Mouse (Mus musculus) frontal cortex, postnatal 36 days (tissue): ENCODE measurements around the gene Fgfr2.
"Not testable (repeated sequence)": the region's sequence is repeated elsewhere in the genome, so short reads cannot be mapped to it uniquely, and the experiment has no call there.

Experiments used
- DNase-seq, 2 experiments: peaks; one replicate each; pipeline ENCODE4 v3.0.0; 2022; ENCODE audit warnings: low spot score in 2 of 2

The Fgfr2 gene

GRCm38 (mm10) chr7:131478403-131478802 is 1644.7 kb downstream of the Fgfr2 start:
- no peak for DNase-seq

- DNase-seq, result no peak
Measured at GRCm38 (mm10) chr7:131477140-131477539, 1646.0 kb downstream of the Fgfr2 start.

GRCm38 (mm10) chr7:131471551-131471950 is 1651.6 kb downstream of the Fgfr2 start:
- no peak for DNase-seq

GRCm38 (mm10) chr7:131469506-131469905 is 1653.6 kb downstream of the Fgfr2 start:
- no peak for DNase-seq

GRCm38 (mm10) chr7:131467312-131467711 is 1655.8 kb downstream of the Fgfr2 start:
- no peak for DNase-seq

- no peak for DNase-seq
Measured at GRCm38 (mm10) chr7:131465735-131466134, 1657.4 kb downstream of the Fgfr2 start.

- DNase-seq, result no peak
Measured at GRCm38 (mm10) chr7:131465117-131465601, 1658.0 kb downstream of the Fgfr2 start.

- no peak for DNase-seq
Measured at GRCm38 (mm10) chr7:131456714-131457113, 1666.4 kb downstream of the Fgfr2 start.

- DNase-seq, result no peak
Measured at GRCm38 (mm10) chr7:131437051-131437450, 1686.1 kb downstream of the Fgfr2 start.

- no peak for DNase-seq
Measured at GRCm38 (mm10) chr7:131434276-131434675, 1688.9 kb downstream of the Fgfr2 start.

GRCm38 (mm10) chr7:131432244-131432643 is 1690.9 kb downstream of the Fgfr2 start:
- peak; percentile 43 to 72 for DNase-seq

GRCm38 (mm10) chr7:131427331-131427730 is 1695.8 kb downstream of the Fgfr2 start:
- no peak for DNase-seq

GRCm38 (mm10) chr7:131424912-131425311 is 1698.2 kb downstream of the Fgfr2 start:
- DNase-seq, result no peak

GRCm38 (mm10) chr7:131417605-131418004 is 1705.5 kb downstream of the Fgfr2 start:
- DNase-seq, result no peak

GRCm38 (mm10) chr7:131416742-131417141 is 1706.4 kb downstream of the Fgfr2 start:
- DNase-seq, result not testable (repeated sequence)

- DNase-seq, result no peak
Measured at GRCm38 (mm10) chr7:131411941-131412270, 1711.2 kb downstream of the Fgfr2 start.

GRCm38 (mm10) chr7:131411221-131411940 is 1711.8 kb downstream of the Fgfr2 start:
- no peak for DNase-seq

- DNase-seq, result peak; percentile 99 to 100
Measured at GRCm38 (mm10) chr7:131410416-131411058, 1712.6 kb downstream of the Fgfr2 start, which contains the start of the genes Ikzf5 and Acadsb. TSS of gene Ikzf5 (minus strand) at chr7:131410521. TSS of gene Acadsb (plus strand) at chr7:131410601.

GRCm38 (mm10) chr7:131409988-131410385 is 1713.2 kb downstream of the Fgfr2 start:
- DNase-seq, result peak in 1 of 2 experiments; percentile 33

GRCm38 (mm10) chr7:131409321-131409987 is 1713.7 kb downstream of the Fgfr2 start:
- peak in 1 of 2 experiments; percentile 26 for DNase-seq

GRCm38 (mm10) chr7:131391761-131392160 is 1731.4 kb downstream of the Fgfr2 start:
- DNase-seq, result not testable (repeated sequence)

GRCm38 (mm10) chr7:131371880-131372651 is 1751.1 kb downstream of the Fgfr2 start:
- DNase-seq, result no peak
